Mouse (Mus musculus) cerebellum, postnatal 10 days (tissue): Measurements from ENCODE around the gene Ptch2.

Source experiments
- DNase-seq, 2 experiments: peaks; one replicate each; pipeline ENCODE4 v3.0.0; 2021; ENCODE audit warnings: mixed read lengths in 2 of 2

Ptch2 gene

DNA sequence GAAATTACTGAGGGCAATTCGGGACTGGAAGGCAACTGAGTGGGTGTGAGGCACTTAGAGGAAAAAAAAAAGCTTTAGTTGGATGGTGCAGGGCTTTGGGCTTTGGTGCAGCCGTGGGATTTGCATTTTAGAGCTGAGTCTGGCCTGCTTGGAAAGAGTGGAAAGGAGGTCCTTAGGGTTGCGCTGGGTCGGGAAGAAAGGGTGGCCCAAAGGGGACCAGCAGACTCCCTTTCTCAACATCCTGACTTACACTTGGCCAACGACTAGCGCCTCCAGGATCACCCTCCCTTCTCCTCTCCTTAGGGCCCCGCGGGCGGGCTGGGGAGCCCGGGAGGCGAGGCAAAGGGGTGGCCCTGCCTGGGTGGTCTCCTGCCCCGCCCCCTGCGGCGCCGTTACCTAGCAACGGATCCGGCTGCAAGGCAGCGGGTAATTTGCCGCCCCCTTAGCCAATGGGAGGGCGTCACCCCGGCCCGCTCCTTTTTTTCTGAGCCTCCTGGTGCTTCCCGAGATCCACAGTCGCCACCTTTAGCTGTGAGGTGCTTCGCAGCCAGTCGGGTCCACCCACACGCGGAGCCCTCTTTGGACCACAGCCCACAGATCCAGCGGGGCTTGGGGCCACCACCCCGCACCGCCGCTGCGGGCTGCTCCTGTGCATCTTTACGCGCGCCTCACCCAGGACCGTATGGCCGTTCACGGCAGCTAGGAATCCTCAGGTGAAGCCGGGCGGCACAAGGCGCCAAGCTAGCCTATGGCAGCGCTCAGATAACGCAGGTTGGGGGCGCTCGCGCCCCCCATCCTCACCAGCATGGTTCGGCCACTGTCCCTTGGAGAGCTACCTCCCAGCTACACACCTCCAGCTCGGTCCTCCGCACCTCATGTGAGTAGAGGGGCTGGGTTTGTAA is at the start of gene Ptch2:
TSS of gene Ptch2 (plus strand) at position 525 of the 902 bp plus-strand sequence.
- DNase-seq: peak; percentile 86 to 91

DNA sequence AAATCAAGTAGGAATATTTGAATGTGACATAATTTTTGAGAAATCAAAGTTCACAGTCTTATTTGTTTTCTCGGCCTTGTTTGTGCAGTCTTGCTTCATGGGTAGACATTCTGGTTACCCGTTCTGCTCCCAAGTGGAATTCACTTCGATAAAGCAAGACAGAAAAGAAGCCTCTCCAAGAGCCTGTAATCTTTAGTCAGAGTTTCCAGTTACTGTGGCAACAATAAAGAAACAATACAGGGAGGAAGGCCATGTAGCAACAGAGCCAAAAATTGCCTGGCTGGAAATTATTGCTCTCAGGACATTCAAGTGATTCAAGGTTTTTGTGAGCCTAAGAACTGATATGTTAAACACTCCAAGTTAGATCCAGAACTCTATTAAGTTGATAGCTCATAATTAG is 47.0 kb upstream of the Ptch2 start:
- DNase-seq: no peak

DNA sequence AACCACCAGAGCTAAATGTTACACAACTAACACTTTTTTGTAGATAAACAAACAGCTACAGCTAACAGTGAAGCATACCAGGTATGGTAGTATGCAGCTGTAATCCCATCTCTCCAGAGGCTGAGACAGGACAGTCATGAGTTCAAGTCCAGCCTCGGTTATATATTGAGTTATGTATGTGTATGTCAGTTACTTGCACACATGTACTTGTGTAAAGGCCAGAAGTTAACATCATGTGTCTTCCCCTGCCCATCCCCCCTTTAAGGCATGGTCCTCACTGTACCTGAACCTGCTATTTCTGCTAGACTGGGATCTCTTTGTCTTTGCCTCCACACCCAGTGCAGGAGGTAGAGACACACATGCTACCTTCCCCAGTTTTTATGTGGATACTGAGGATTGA is 46.4 kb upstream of the Ptch2 start:
- no peak for DNase-seq

DNA sequence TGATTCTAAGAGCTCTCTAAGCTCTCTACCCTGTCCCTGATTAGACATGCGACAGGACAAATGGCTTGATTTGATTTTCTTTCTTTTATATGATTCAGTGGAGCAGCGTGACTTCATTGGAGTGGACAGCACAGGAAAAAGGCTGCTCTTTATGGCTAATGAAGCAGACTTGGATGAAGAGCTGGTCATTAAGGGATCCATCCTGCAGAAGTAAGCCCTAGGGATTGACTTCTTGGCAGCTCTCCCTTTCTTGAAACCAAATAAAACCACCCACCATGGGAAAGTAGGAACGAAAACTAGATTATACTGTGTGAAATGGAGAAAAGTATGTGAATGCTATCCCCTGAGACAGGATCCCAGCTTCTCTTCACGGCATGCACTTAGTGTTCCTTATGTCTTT is 43.2 kb upstream of the Ptch2 start:
- DNase-seq: peak; percentile 68 to 74

DNA sequence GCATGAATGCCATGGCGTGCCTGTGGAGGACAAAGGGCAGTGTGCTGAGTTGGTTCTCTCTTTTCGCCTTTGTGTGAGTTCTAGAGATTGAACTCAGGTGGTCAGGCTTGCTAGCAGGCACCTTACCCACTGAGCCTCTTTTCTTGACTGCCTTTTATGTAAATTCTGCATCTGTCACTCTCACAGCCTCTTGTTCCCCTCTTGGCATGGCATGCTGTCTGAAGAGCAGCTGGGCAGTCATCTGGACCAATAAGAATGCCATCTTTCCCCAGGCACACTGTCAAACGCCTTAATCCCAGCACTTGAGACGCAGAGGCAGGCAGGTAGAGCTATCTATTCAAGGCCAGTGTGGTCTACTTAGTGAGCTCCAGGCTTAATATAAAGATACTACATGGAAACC is 41.9 kb upstream of the Ptch2 start:
- peak; percentile 52 to 62 for DNase-seq

DNA sequence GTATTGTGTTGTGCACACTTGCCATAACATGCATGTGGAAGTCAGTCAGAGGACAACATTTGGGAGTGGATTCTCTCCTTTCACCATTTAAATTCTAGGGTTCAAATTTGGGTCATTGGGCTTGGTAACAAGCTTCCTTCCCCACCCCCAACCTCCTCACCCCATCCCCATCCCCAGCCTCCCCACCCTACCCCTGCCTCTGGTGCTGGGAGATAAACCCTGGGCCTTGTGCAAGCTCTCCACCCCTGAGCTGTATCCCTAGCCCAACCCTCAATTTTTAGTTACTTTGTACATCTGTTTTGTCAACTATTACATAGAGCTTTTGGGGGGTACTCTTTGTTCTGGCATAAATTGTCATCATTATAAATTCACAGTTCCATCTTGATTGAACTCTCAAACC is 39.8 kb upstream of the Ptch2 start:
- DNase-seq: no peak

DNA sequence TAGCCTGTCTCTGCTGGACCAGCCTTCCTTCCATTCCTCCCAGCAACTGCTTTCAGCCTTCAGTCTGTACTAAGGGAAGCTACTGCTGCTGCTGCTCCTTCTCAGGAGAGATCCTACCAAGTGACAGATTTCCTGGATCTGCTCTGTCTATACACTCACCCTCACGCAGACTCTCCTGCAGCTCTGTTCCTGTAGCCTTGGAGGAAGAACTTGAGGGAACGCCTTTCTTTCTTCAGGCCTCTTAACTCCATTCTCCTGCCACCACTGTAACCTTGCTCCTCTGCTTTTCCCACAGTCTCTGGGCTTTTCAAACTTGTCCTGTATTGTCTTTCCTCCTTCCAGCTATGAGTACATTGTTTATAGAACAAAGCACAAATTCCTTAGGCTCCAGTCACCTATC is 39.4 kb upstream of the Ptch2 start:
- DNase-seq: no peak

DNA sequence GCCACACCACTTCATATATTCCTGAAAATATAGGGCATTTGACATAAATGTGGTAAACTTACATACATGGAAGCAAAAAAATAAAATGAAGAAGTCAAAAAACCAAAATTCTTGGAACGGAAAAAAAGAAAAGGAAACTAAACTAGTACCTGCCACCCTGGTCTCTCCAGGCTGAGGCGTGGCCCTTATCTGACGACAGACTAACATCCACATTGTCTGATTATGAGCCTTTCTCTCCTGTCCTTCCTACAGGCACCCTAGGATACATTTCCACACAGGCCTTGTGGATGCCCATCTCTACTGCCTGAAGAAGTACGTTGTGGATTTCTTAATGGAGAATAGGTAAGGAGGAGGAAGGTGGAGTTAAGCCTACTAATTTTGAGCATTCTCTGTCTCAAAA is 37.4 kb upstream of the Ptch2 start:
- no peak for DNase-seq

DNA sequence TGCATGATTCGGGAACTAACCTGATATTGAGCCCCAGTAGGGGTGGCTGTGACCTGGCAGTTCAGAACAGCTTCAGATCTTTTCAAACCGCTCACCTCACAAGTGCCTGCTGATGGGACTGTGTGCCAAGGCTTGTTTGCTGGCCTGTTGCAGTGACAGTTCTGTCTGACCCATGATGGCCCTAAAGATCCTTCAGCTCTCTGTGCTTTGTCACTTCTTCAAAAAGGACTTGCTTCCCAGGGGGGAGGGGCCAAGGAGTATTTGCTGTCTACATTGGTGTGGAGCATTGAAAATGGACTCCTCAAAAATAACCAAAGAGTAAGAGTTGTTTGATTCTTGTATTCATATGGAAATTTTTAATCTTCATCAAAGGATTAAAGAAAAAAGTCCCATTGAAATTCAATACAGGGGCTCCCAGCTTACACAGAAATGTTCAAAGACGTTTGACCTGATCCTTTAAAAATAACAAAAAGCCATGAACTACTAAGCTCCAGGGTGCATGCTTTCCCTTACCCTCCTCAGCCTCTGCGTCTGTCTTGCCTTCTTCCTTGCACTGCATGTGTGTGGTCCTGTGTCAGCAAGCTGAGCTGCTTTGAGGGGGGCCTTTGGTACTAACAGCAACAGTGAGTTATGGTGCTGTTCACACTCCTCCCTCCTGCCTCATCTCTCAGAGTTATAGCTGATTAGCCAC is 33.0 kb upstream of the Ptch2 start:
- DNase-seq: no peak

DNA sequence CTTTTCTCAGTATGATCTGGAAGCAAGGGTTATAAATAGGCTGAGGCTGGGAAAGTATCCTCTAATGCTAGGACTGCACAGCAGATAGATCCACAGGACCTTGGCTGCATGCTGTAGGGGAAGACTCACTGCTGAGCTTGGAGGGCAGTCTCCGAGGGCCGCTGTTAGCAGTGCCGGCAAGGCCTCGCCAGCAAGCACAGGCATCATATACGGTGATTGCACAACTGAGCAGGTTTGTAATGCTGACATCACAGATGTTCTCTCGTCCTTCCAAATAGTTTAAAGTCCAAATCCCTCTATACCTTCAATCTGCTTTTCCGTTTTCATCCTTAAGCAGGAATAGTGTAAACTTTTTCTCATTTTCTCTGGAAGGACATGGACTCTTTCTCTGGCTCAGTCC is 27.8 kb upstream of the Ptch2 start:
- DNase-seq: no peak

DNA sequence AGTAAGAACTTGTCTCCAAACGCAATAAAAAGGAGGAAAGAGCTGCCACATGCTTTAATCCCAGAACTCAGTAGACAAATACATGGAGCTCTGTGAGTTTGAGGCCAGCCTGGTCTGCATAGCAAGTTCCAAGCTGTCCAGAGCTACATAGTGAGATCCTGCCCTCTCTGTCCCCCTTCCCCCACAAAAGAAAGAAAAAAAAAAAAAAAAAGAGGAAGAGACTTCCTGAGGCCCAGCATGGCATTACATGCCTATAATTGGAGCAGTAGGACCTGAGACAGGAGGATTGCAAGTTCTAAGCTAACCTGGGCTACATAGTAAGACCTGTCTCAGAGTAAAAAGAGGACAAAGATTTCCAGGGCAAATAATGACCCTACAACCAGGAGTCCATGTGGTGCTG is 26.2 kb upstream of the Ptch2 start:
- DNase-seq: no peak

DNA sequence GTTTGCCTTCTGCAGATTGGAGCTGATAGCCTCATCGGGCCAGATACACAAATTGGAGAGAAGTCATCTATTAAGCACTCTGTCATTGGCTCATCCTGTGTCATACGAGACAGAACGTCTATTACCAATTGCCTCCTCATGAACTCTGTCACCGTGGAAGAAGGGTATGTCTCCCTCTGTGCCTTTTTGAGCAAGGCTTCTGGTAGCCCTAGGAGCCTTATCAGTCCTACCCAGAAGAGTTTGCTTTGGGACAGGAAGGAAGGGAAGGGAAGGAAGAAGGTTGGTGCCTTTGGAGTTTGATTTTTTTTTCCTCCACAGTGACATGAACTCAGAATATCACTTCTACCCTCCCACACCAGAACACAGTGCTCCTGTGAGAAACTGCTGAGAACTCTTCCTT is 25.3 kb upstream of the Ptch2 start:
- DNase-seq: no peak

DNA sequence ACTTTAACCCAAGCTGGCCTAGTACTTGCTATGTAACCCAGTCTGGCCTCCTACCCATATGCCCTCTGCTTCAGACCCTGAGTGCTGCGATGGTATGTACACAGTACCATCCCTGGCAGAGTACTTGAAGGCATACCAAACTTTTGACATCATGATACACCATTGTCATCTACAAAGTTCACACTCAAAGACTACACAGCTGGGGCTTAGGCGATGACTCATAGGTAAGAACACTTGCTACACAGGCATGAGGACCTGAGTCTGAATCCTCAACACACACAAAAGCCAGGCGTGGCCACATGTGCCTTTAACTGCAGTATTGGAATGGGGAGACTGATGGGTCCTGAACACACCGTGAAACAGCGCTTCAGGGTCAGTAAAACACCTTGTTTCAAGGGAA is 24.7 kb upstream of the Ptch2 start:
- DNase-seq: no peak

DNA sequence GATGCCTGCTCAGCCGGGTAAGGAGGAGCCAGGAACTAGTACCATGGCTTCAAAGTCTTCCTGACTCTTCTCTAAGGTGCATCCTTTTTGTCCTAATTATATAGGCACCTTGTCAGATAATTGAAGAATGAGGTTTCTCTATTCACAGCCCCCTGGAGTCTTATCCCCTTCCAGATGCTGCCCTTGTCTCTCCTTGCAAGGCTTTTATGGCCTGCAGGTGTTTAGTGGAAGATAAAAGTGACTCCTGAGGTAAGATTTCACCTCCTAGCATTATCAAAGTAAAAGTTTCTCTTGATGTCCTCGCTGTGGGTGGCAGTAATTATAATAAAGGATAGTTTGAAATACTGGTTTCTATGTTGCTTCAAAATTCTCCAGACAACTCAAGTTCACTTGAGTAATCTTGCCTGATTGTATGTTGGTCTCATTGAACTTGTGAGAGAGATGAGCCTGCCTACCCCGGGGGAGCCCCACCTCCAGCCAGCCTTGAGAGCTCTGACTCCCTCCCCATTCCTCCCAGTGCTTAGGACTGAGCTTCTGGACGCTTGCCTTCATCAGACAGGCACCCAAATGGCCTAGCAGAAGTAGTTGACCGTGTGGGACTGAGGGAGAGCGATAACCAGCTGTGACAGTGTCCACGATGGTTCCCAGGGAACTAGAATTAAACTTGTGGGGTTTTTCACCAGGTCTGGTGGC is 7.8 kb upstream of the Ptch2 start:
- DNase-seq: no peak

DNA sequence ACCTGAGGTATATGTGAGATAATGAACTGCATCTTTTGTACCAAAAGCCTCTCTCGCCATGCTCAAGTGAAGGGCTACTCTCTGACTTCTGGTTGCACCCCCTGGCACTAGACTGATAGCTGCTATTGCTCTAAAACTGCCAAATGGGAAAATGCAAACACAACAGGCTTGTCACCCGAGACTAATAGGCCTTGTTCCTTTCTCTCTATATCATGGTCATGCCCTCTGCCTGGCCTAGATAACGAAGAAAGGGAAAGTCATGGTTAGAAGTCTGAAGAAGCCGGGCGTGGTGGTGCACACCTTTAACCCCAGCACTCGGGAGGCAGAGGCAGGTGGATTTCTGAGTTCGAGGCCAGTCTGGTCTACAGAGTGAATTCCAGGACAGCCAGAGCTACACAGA is 5.3 kb upstream of the Ptch2 start:
- DNase-seq: no peak

DNA sequence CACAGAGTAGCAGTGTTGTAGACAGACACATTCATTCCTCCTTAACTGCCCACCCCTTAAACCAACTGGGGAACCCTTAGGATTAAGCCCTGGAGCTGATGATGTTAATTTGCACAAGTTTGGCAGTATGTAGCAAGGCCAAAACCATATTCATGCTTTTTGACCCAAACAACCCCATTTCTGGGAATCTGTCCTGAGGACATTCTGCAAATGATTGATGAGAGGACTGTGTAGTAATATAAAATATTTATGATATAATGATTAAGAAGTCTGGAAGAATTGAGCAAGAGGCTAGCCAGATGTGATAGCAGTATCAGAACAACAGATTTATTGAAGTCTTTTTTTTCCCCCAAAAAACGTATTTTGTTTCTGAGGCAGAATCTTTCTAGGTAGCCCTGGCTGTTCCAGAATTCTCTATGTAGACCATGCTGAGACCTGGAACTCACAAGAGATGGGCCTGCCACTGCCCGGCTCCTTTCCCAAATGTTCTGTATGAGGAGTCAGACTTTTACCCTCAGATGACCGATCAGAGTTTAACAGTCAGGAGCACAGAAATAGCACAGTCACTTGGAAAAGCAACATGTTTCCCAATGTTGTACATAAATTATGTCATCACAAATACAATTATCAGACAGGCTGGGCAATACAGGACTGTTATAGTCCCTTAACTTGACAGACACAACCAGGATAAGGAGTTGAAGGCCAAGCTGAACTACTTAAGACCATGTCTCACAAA is 1.1 kb upstream of the Ptch2 start:
- DNase-seq: no peak

DNA sequence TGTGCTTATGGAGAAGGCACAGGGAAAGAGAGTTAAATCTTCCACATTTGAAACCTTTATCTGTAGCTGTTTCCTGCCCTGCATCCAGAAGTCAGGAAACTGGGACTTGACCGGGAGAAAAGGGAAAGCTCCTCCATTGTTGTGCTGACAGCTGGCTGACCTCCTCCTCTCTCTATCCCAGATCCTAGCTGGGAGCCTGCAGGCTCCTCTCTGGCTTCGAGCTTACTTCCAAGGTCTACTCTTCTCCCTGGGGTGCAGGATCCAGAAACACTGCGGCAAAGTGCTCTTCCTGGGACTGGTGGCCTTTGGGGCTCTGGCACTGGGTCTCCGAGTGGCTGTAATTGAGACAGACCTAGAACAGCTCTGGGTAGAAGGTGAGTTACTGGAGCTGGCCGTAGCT is 791 bp downstream of the Ptch2 start:
- peak in 1 of 2 experiments; percentile 46 for DNase-seq

DNA sequence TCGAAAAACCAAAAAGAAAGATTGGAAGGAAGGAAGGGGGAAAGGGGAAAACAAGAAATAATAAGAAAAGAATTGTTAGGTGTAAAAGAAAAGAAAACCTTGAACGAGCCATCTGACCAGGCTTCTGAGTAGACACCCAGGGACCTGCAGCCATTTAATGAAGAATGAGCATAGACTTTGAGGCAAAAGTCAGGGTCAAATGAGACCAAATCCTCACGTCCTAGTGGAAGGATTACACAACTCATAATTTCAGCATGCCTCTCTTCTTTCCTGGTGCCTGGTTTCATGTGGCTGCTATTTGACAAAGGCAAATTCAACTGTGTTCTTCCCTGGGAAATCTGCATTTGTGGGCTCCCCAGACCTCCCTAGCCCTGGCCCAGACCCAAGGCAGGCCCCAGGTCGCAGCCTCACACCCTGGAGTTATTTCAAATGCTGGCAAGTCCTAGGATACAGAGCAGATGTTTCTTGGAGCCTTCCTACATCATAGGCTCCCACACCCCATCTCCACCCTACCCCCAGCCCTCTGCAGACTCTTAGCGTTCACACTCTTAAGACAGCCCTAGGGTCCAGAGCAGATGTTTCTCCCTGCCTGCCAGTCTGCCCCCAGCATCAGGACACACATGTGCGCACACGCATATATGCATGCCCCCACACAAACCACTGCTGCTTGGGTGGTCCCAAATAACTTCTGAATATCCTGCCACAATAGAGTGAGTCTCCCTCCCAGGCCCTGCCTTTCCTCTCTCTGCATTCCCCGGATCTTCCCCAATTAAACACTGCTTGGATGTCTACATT is 2.3 kb downstream of the Ptch2 start:
- peak in 1 of 2 experiments; percentile 34 for DNase-seq

DNA sequence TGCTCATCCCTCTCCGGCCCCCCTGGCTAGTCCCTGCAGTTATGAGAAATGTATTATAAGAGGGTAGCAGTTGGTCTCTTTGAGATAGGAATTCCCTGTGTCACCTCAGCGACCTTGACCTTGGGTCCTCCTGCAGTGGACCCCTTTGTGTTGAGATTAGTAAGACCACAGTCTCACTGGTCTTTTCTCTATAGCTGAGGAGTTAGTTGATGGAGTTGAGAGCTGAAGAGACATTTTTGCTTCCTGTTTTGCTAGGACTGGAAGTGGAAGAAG is 2.8 kb downstream of the Ptch2 start:
- no peak for DNase-seq

DNA sequence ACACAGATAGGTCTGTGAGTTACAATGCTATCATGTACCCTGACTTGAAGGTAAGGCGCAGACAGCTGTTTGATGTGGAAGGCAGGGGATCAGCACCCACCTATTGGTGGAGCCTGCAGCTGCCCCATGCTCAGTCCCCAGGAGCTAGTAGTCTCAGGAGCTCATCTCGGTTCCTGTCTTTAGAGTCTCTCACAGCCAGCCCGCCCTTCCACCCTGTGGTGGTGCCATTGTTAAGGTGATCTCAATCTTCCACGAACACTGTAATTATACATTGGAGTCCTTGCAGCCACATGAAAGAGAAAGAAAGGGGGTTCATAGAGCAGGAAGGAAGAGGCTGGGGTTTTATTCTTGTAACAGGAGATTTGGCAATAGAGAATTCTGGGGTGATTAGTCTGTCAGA is 4.2 kb downstream of the Ptch2 start:
- DNase-seq: no peak

DNA sequence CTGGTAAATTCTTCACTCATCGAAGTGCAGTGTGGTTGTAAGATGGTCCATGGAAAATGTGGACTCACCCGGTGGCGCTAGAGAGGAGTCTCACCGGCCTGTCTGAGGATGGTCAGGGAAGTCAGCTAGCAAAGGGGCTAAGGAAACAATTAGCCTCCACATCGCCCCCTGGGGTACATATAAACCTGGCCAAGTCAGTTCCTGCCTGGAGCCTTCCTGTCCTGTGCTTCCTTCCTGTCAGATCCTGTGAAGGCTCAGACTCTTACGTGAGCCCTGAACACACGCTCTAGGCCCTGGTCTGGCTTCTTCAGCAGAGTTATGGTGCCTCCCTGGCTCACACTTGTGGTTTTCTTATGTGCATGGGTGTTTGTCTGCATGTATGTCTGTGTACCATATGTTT is 5.3 kb downstream of the Ptch2 start:
- peak; percentile 68 to 74 for DNase-seq

DNA sequence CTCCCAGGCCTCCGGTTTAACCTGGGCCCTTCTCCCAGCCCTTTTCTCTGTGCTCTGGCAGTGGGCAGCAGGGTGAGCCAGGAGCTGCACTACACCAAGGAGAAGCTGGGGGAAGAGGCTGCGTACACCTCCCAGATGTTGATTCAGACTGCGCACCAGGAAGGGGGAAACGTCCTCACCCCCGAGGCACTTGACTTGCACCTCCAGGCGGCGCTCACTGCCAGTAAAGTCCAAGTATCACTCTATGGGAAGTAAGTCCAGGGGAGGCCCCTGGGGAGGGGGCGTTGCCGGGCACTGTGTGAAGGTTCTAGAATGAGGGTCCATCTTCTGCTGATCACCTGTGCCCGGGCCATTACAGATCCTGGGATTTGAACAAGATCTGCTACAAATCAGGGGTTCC is 8.8 kb downstream of the Ptch2 start:
- DNase-seq: no peak
